Mouse (Mus musculus): Measurements from ENCODE around the gene Riok1.

Riok1 gene

DNA sequence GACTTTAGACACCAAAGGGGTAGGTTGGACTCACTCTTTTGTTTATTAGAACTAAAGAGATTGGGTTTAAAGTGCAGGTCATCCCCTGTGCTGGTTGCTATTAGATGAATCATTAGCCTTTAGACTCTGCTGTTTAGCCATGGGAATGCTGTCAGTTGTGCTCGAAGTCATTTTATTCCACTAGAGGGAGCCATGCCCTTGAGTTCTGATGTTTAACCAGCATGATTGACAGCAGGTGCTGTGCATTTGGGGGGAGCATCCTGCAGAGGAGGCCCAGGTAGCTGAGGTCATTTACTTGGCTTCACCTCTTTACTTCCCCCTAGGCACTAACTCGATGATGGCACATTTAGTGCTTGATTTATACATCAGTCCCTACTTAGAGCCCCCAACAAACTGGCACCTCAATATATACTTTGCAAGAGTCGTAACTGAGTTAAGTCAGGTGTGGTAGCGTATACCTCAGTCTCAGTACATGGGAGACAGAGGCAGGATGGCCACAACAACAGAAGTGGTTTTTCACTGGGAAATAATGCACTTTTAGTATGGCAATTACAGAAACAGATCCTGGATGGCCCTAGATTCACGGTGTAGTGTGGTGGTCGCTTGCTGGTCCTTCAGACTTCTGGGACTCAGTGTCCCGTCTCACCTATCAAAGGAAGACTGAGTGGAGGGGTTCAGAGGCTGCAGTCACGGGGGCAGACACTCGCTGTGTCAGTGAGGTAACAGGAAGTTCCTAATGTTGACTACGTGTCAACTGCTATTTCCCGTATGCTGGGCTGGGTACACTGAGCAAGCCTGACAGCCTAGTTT is 28.3 kb downstream of the Riok1 start:
- peak; percentile 38 to 43 for DNase-seq (ENCODE audit: low spot score in 2 of 2)

DNA sequence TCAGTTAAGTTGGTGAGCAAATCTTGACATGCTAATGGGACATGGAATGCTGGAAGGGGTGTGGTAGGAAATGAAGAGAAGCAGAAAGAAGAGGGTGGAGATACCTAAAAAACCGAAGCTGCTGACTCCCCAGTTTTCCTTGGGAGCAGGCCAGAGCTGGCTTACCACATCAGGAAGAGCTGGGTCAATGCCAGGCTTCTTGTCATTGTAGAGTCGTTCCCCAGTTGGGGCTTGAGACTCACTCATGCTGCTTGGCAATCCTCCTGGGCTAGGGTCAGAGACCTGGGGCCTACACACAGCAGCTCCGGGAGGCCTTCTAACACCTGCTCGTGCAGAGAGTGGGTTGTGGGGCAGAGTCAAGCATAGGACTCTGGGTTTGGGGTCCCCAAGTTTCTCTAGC is 34.1 kb downstream of the Riok1 start:
- DNase-seq (ENCODE audit: low spot score in 2 of 2), result no peak

DNA sequence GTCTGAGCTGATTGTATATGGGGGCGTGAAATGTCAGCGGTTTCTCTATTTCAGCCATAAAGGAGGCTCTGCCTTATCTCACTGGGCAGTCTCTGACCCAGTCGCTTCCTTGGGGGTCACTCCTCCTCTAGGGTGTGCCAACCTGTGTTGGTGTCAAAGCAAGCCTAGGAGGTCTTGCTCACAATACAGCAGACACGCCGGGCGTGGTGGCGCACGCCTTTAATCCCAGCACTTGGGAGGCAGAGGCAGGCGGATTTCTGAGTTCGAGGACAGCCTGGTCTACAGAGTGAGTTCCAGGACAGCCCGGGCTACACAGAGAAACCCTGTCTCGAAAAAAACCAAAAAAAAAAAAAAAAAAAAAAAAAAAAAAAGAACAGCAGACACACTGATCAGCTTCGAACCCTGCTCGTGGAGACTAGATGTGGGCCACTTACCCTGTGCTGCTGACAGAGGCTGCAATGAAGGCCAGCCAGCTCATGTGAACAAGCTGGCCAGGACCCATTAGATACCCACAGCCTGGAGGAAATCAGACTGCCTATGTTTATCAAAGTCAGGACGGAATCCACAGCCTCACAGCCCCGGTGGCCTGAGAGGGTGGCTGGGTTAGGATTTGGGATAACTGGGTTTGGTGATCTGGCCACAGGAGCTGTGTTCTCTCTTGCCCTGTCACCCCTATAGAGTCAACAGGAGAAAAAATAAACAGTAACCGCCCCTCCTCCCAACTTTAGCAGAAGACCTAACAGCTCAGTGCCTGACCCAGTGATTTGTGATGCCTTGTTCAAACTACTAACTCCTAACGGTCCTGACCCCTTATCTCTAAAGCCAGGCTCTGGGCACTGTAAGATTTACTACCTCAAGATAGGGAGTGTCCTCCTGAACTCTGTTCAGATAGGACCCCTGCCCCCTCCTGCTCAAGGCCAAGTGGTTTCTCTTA is 36.8 kb downstream of the Riok1 start:
- no peak for DNase-seq (ENCODE audit: low spot score in 2 of 2)

DNA sequence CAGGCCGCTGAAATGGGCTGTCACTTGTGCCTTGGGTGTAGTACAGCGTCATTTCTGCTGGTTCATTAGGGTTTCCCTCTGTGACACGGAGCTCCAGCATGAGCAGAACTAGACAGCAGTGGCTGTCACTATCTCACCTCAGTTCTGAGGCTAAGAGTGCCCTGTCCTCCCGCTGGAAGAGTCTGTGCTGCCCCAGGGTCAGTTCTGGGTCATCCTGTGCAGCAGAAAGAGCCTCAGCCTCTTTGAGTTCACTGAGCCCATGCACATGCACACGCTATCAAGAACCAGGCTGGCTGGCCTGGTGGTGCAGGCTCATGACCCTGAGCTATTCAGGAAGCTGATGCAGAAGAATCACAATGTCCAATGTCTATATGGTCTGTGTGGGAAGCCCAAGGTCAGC is 37.6 kb downstream of the Riok1 start:
- DNase-seq (ENCODE audit: low spot score in 2 of 2), result no peak

DNA sequence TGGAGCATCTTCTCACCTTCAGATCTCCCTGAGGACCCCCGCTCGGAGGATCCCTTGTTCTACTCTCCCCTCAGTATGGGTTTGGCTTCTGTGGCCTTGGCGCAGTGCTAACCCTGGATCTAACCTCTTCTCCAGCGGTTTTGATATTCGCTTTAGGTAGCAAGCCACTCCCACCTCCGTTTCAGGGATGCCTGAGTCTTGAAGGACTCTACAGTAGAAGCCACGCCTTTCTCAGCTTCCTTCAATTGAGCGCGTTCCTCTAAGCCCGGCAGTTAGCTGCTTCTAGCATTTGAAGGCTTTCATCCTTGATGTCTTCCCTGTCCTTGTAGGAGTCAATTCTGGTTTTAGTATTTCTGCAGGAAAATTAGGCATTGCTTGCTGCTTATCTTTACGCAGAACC is 40.3 kb downstream of the Riok1 start:
- DNase-seq (ENCODE audit: low spot score in 2 of 2), result no peak

DNA sequence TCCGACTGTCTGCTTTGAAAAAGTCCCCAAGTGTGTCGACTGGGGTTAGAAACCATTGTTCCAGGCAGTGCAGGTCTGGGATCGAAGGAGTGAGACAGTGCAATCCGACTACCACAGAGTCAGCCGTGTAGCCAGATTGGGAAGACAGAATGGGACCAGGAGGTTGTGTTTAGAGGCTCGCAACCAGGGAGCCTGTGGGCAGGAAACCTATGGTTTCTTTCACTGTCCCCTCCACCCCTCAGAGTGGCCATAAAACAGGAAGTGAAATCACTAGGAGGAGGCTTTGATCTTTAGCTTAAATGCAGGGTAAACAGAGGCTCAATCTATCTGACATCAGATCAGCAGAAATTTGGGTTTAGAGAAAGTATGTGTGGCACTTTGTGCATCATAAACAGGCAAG is 42.0 kb downstream of the Riok1 start:
- no peak for DNase-seq (ENCODE audit: low spot score in 2 of 2)

DNA sequence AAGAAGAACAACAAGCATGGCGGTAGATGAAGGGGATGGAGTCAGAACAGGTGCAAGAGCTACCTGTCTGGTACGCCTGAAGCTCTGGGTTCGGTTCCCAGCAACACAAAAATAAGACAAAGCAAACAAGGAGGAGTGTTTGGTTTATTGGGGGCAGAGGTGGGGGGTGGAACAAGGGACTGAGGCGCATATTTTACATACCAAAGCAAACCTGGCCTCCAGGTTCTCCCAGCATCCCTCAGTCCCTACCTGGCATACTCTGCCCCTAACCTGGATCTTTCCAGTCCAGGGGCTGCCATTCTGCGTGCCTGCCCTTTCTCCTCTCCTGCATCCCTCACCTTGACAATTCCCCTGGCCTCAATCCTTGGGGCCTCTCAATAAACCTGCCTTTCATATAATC is 42.6 kb downstream of the Riok1 start:
- no peak for DNase-seq (ENCODE audit: low spot score in 2 of 2)

DNA sequence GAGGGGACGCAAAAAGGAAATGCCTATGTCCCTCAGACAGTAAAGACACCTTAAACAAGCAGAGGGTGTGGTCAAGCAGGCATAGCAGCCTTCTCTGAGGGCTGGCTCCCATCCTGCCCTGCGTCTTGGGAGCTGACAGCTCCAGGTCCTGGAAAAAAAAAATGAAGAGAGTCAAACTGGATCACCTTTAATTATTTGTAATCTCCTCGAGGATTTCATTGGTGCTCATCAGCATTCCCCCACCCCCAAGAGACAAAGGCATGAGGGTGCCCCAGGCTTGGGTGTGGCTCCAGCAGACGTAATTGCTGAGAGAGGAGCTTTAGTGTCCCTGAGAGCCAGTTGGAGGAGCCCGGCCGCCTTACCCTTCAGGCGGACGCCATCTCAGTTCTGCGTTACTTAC is 43.2 kb downstream of the Riok1 start:
- no peak for DNase-seq (ENCODE audit: low spot score in 2 of 2)

DNA sequence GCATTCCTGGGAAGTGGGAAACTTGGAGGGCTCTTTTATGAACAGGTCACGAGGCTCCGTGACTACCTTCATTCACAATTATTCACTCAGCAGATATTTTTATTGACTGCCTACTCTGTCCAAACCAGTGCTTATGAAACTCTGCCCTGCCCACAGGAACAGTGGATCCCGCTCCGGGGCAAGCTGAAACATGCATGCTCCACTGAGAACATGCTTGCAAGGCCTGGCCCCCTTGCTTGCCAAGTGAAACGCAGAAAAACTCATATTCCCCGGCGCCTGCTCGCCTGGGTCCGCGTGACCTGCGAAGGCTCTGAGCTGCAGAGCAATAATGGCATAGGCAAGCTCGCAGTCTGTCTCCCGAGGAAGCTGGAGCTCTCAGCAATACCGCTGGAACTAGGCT is 43.9 kb downstream of the Riok1 start:
- DNase-seq (ENCODE audit: low spot score in 2 of 2), result no peak

DNA sequence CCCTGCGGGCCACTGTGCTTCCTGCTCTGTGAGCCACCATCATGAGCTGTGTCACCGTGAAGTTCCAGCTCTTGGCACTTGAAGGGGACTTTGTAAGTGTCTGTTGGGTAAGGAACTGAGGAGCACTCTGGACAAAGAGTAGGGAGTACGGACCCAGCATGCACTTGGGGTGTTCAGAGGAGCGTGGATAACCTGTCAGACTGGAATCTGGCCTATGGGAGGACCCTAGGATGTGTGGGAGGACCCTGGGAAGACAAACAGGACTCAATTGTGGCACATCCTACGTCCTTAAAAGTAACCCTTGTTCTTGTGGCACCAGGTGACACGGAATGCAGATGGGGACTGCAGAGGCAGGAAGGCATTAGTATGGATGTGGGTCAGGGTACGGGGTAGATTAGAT is 44.4 kb downstream of the Riok1 start:
- no peak for DNase-seq (ENCODE audit: low spot score in 2 of 2)

DNA sequence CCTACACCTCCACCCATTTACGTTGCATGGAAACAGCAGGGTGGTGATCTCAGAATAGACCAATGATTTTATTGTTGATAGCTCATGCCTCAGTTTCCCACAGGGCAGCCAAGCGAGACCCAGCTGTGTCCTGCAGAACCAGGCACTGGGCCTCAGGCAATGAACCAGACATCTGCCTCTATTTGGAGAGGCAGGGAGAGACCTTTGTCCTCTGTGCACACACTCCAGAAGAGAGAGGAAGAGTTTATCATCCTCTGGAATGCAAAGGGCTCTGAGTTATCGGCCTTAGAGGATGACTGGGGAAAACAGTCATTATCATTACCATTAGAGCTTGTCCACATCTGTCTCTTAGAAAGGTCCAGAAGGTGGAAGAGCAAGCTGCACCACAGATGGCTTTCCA is 49.9 kb downstream of the Riok1 start:
- DNase-seq (ENCODE audit: low spot score in 2 of 2), result no peak

DNA sequence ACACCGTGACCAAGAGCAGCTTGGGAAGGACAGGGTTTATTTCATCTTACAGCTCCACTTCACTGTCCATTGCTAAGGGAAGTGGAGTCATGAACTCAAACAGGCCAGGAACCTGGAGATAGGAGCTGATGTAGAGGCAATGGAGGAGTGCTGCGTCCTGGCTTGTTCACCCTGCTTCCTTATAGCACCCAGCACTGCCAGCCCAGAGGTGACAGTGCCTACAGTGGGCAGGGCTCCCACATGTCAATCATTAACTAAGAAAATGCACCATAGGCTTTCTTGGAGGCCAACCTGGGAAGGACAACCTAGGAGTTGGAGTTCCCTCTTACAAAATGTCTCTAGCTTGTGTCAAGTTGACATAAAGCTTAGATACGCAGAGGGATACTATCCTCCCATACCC is 51.2 kb downstream of the Riok1 start:
- no peak for DNase-seq (ENCODE audit: low spot score in 2 of 2)

DNA sequence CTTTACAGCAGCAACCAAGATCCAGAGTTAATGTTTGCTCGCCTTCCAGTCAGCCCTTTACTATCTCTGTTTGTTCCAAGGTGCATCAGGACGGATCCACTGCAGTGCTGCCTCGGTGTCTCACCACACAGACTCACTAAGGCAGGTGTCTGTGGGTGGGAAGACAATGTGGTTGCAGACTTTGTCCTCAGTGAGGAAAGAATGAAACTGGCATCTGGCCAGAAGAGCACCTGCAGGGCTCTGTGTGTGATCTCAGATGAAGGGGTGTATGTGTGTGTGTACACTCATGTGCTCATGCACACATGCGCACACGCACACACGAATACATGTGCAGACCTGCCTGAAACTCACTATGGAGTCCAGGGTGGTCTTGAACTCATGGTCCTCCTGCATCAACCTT is 52.7 kb downstream of the Riok1 start:
- no peak for DNase-seq (ENCODE audit: low spot score in 2 of 2)

DNA sequence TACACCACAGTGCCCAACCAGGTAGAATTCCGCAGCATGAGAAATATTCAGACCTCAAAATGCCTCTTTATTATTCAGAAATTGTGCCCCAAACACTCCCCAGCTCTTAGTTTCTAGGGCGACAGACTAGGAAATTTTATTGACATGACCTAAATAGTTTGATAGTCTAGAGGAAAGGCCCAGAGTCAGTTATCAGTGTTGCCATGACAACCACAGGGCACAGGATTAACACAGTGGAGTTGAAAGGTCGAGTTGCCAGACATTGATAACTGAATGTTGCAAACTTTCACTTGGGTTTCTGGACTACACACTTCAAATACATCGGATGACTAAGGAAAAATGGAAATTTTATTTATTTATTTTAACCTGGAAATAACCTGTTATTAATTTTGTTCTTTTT is 53.1 kb downstream of the Riok1 start:
- no peak for DNase-seq (ENCODE audit: low spot score in 2 of 2)

DNA sequence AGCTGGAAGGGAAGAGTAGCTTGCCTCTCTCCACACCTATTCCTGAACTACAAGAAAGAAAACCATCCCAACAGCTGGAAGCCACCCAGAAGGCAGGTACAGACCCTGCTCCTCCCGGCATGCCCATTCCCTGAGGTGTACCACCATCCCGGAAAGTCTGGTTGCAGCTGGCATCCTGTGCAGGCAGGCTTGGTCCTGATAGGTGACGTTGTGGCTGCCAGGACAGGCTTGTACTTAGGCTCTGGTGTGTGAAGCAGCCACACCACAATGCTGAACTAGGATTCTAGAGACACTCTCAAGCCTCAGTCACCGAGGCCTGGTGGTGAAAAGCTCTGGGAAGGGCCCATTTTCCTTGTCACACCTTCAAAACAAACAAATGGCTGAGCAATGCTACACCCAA is 59.4 kb downstream of the Riok1 start:
- DNase-seq (ENCODE audit: low spot score in 2 of 2), result no peak

DNA sequence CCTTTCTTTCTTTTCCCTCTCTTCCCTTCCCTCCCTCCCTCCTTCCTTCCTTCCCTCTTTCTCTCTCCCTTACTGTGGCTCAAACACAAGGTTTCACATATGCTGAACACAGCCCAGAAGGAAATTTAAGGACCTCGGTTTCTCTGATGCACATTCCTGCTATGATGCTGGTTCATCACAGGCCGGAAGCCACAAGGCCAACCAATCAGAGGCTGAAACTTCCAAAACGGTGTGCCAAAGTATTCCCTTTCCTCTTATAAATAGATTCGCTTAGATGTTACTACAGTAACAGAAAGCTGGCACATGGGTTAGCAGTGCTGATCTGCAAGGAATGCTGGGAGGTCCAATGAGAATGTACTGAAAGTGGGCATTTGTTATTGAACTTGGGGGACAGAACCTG is 66.6 kb downstream of the Riok1 start:
- DNase-seq (ENCODE audit: low spot score in 2 of 2), result peak; percentile 43 to 73

DNA sequence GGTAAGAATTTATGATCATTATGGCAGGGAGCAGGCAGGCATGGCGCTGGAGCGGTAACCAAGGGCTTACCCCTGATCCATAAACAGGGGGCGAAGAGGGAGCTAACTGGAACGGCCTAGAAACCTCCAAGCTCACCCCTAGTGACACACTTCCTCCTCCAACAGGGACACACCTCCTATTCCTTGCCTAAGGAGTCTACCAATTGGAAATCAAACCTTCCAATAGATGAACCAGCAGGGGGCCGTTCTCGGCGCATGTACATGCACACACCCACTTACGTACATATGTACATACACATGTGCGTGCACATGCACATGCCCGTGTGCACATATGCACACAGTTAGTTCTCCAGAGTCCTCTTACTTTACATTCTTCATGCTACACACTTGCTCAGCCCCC is 67.7 kb downstream of the Riok1 start:
- DNase-seq (ENCODE audit: low spot score in 2 of 2), result no peak

DNA sequence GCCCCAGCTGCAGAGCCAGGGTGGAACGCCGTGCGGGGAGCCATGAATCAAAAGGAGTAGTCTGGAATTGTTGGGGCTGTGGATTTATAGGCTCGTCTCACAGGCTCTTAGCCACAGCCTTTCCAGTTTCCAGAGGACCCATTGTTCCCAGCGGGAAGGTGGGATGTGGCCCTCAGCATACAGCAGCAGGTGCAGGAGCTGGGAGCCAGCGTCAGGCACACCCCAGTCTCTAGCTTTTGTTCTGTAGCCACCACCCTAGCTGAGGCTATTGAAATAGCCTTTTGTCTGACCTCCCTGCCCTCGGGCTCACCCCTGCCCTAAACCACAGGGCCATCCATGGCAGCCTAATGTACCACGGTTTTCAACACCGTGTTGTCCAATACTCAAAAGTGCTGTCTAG is 72.3 kb downstream of the Riok1 start:
- DNase-seq (ENCODE audit: low spot score in 2 of 2), result no peak
